Mouse (Mus musculus): ENCODE measurements around the gene Sept11. TPM values are rescaled to one million over a fixed set of nuclear protein-coding genes. Genes with fewer than 3 reads are reported as not detected.
A peak's percentile ranks its signal among the peaks of the same experiment; 100 is the strongest.

Gene Sept11
- total RNA-seq, 2 experiments from 2014 or later = 185 to 201 TPM

DNA sequence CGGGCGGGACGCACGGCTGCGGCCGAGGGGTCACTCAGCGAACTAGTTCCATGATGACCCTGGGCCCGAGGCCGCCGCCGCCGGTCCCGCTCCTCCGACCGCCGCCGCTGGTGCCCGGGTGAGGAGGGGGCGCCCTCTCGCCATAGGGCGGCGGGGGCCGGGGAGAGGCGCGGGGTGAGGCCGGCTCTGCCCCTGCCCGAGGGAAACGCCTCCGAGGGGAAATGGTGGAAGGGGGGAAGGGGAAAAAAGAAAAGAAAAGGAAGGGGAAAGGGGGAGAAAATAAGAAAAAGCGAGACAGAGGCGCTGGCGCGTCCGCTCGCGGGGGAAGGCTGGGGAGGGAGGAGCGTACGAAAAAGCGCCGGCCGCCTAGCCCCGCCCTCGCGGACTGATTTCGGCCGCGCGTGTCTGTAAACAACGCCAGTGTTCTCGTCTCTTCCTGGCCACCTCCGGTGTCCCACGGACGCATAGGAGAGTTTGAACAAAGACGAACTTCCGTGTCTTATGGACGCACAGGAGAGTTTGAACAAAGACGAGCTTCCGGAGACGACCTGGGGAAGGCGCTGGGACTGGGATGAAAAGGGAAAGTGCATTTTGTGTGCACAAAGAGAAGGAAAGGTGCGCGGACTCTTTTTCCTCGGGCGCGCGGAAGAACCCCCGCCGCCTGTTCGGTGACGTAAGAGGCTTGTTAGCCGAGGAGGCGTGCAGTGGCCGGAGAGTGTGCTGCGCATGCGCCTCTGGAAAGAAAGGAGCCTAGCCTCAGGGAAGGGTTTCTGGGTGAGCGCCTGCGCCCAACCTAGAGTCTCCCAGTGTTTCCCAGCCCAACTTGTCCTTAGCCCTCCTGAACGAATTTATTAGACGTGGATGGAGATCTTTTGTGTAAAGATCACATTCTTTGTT lies 113.1 kb downstream of the Sept11 start, which contains the start of the genes Ccni and 2010109A12Rik:
Ccni (minus strand) TSS at position 387 of the 897 bp plus-strand sequence.
2010109A12Rik (plus strand) TSS at position 410 of the 897 bp plus-strand sequence.
- intact Hi-C loops (cut with DNase I) = loop anchor here (1.0 to 10.0 kb wide), 3 partner anchors 61 to 699 kb away; partner anchors contain the start of genes Ccng2 and Scarb2
- peak; percentile 95 for DNase-seq (ENCODE audit: low spot score in 2 of 2)

DNA sequence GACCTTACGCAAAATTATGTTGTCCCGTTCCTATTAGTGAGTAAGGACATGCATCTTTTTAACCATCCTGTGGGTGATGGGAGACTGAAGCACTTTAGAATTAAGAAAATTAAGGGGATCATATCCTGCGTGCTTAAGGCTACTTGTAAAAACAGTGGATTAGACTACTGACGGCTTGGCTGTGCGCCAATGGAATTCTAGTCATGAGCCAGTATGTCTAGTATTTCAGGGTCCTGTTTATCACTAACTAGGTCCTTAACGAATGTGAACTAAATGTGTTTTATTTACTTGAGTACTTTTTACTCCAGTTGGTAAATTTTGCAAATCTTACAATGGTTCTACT lies 113.7 kb downstream of the Sept11 start:
- DNase-seq (ENCODE audit: low spot score in 2 of 2) = no peak
- intact Hi-C loops (cut with DNase I) = loop anchor here (5.0 to 10.0 kb wide), 2 partner anchors 118 to 700 kb away; partner anchors contain the start of gene Scarb2

DNA sequence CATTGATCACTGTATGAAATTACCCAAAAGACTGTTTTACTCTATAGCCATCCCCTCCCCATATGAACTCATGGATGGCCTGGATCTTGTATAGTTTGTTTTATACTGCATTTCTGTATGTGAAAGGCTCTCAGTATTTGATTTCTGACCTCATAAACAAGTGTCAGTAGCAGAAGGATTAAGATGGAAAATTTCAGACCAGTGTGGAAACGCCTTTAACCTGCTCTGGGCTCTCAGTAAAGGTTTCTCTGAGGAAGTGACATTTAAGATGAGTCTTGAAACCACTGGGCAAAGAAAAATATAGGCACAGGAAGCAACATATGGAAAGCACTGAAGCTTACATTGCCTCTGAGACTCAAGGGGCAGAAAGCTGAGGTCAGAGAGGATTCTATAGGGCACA lies 114.3 kb downstream of the Sept11 start:
- intact Hi-C loops (cut with DNase I) = loop anchor here (5.0 to 10.0 kb wide), 2 partner anchors 117 to 700 kb away; partner anchors contain the start of gene Scarb2
- no peak for DNase-seq (ENCODE audit: low spot score in 2 of 2)

DNA sequence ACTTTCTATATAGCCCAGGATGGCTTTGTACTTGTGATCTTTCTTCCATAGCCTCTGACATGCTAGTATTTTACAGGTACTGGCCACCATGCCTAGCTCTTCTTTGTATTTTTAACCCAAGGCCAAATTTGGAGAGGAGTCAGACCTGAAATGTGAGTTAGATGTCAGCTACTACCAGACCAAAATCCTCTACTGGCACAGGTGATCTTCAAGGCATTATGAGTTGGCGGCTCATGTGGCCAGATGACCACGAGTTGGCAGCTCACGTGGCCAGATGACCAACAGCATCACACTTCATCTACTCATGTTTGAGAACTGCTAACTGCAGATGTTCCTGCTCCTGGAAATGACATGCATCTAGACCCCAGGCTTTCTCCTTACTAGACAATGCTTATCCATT lies 125.1 kb downstream of the Sept11 start:
- intact Hi-C loops (cut with DNase I) = no loop called here
- DNase-seq (ENCODE audit: low spot score in 2 of 2) = no peak

DNA sequence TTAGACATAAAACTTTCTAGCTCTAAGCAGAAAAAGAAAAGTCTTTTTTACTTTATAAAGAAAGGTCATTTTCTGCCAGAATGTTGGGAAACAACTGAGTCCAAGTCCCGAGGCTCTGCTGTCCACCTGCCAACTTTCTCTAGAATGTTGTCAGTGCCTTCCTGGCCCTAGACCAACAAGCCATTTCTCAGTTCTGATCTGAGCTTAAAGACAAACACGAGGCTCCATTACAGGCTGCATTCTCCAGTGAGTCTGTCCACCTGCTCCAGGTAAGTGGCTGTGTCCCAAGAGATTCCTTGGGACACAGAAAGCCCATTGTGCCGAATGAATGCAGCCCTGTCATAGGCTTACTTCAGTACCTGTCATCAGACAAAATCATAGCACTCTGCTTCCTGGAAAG lies 128.4 kb downstream of the Sept11 start:
- intact Hi-C loops (cut with DNase I) = no loop called here
- DNase-seq (ENCODE audit: low spot score in 2 of 2) = no peak

DNA sequence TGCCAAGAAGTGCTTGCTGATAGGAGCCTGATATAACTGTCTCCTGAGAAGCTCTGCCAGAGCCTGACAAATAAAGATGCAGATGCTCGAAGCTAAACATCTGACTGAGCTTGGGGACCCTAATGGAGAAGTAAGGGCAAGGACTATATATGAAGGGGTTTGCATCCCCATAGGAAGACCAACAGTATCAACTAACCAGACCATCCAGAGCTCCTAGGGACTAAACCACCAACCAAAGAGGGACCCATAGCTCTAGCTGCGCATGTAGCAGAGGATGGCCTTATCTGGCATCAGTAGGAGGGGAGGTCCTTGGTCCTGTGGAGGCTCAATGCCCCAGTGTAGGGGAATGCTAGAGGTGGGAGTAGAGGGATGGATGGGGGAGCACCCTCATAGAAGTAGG lies 131.3 kb downstream of the Sept11 start:
- no peak for DNase-seq (ENCODE audit: low spot score in 2 of 2)

More for the DNA sequence above, 131.3 kb downstream of the Sept11 start:
- intact Hi-C loops (cut with DNase I) = no loop called here

Other genes starting within 250 kb of the Sept11 start
- gene Sowahb, start 48.4 kb upstream of the Sept11 start, total RNA-seq (2021) = 10 to 100 TPM; 17.7 to 22.5 TPM
- 100 to 1,000 TPM; 270 to 322 TPM for gene Ccni, start 113.1 kb downstream of the Sept11 start, total RNA-seq (2021)
- under 1 TPM; 0.72 to 0.91 TPM for gene 2010109A12Rik, start 113.1 kb downstream of the Sept11 start, total RNA-seq (2021)
- 10 to 100 TPM; 39.9 to 52.5 TPM for gene Ccng2, start 173.8 kb downstream of the Sept11 start, total RNA-seq (2021)

Measured in left cerebral cortex, postnatal 36 days (tissue).